Mouse (Mus musculus) limb, embryonic 14.5 days (tissue): Measurements from ENCODE around the gene Cabp7. TPM values are rescaled to one million over a fixed set of nuclear protein-coding genes. Genes with fewer than 3 reads are reported as not detected.

Source experiments
- ATAC-seq: fragments of 200-750 bp; cut with Nextera tagmentation; 2 replicates; pipeline ENCODE4 v1.8.0; 2017; ENCODE audit warnings: low read depth, moderate number of reproducible peaks, moderate TSS enrichment; ENCODE audit not compliant: low FRiP score
- DNase-seq: peaks from one replicate; pipeline ENCODE4 v3.0.0-alpha.2; 2015; ENCODE audit warnings: low spot score
- H3K27ac ChIP-seq: fragments of 300-500 bp; sonication (generic); replicated peaks from 2 replicates; pipeline ENCODE4 v1.5.1; 2014; ENCODE audit warnings: low read depth, mild to moderate bottlenecking, low read length, moderate library complexity, mixed read lengths
- H3K27me3 ChIP-seq: fragments of 300-500 bp; sonication (generic); 2 replicates; pipeline ENCODE4 v1.6.1; 2014; ENCODE audit warnings: low read length, mixed read lengths; ENCODE audit not compliant: control insufficient read depth, insufficient read depth
- H3K36me3 ChIP-seq: fragments of 300-500 bp; sonication (generic); 2 replicates; pipeline ENCODE4 v1.6.1; 2014; ENCODE audit warnings: mild to moderate bottlenecking, low read length, moderate library complexity, mixed read lengths; ENCODE audit not compliant: control insufficient read depth, insufficient read depth
- H3K4me1 ChIP-seq: fragments of 300-500 bp; sonication (generic); 2 replicates; pipeline ENCODE4 v1.6.1; 2014; ENCODE audit warnings: antibody characterized with exemption, low read length, mixed read lengths; ENCODE audit not compliant: control insufficient read depth, insufficient read depth
- H3K4me2 ChIP-seq: fragments of 300-500 bp; sonication (generic); replicated peaks from 2 replicates; pipeline ENCODE4 v1.6.1; 2014; ENCODE audit warnings: low read depth, mild to moderate bottlenecking, low read length, moderate library complexity; ENCODE audit not compliant: severe bottlenecking
- H3K4me3 ChIP-seq: fragments of 300-500 bp; sonication (generic); replicated peaks from 2 replicates; pipeline ENCODE4 v1.5.1; 2014; ENCODE audit warnings: low read length
- H3K9ac ChIP-seq: fragments of 300-500 bp; sonication (generic); 2 replicates; pipeline ENCODE4 v1.6.1; 2014; ENCODE audit warnings: mild to moderate bottlenecking, low read depth, low read length, moderate library complexity; ENCODE audit not compliant: severe bottlenecking
- H3K9me3 ChIP-seq: fragments of 300-500 bp; sonication (generic); 2 replicates; pipeline ENCODE4 v1.6.1; 2016; ENCODE audit warnings: low read length; ENCODE audit not compliant: control insufficient read depth
- POLR2A ChIP-seq: fragments of 200-500 bp; IDR thresholded peaks from 2 replicates; pipeline ENCODE4 v1.8.0; 2012; ENCODE audit warnings: inconsistent platforms, mild to moderate bottlenecking, moderate library complexity, borderline replicate concordance; ENCODE audit not compliant: insufficient read depth, insufficient read length; ENCODE audit errors: extremely low read depth
- WGBS: fragments of 180-500 bp; shearing (Covaris S2); extraction: QIAGEN DNeasy Blood & Tissue Kit; methylation state at CpG from one replicate; pipeline ENCODE4 v1.1.7; 2014; 5-methylcytosine and 5-hydroxymethylcytosine counted together
- polyA plus RNA-seq, 2 experiments: library from polyadenylated mRNA; depleted of rRNA in 1 of 2; stranded (reverse) in 1 of 2; unstranded in 1 of 2; fragments of >200 nt; fragmentation: Nextera tagmentation in 1 of 2; extraction: Ambion mirVana in 1 of 2; gene quantifications; 2 replicates each; pipeline versions ENCODE4 v1.2.1 to v1.2.3; 2012 to 2014

Cabp7 gene
- polyA plus RNA-seq, 2 experiments = 0.14 to 0.17 TPM

GRCm38 (mm10) chr11:4688632-4689380 is 57.8 kb downstream of the Cabp7 start:
- H3K27ac ChIP-seq = no peak overlapping the region
- H3K4me1 ChIP-seq = no peaks in the 10 kb centered on the region
- DNase-seq (no peak), ATAC-seq (no peak)
- no peak overlapping the region for H3K9ac ChIP-seq
- H3K4me2 ChIP-seq = no peak overlapping the region
- H3K36me3 ChIP-seq = peaks cover 7% of the 10 kb centered on the region; the same call in 1 of the 2 replicates
- H3K4me3 ChIP-seq = no peak overlapping the region
- TF ChIP-seq POLR2A = no peak
- no peaks in the 10 kb centered on the region for H3K9me3 ChIP-seq
- WGBS = 56% methylated on average over 11 of the region's 11 CpGs
- no peaks in the 10 kb centered on the region for H3K27me3 ChIP-seq

GRCm38 (mm10) chr11:4687874-4688273 is 58.7 kb downstream of the Cabp7 start:
- WGBS = 15% methylated on average over 3 of the region's 3 CpGs

GRCm38 (mm10) chr11:4687027-4687426 is 59.6 kb downstream of the Cabp7 start:
- no peaks in the 10 kb centered on the region for H3K9me3 ChIP-seq
- ATAC-seq = no peak
- H3K36me3 ChIP-seq = peaks cover 22% of the 10 kb centered on the region
- 64% methylated on average over 3 of the region's 3 CpGs for WGBS
- no peak for DNase-seq
- no peaks in the 10 kb centered on the region for H3K4me1 ChIP-seq
- H3K4me3 ChIP-seq = no peak overlapping the region
- TF ChIP-seq POLR2A = no peak
- no peak overlapping the region for H3K9ac ChIP-seq
- no peaks in the 10 kb centered on the region for H3K27me3 ChIP-seq
- H3K4me2 ChIP-seq = no peak overlapping the region
- no peak overlapping the region for H3K27ac ChIP-seq

More at GRCm38 (mm10) chr11:4687874-4688273, 58.7 kb downstream of the Cabp7 start:
- no peak overlapping the region for H3K4me2 ChIP-seq
- DNase-seq = no peak
- H3K9me3 ChIP-seq = no peaks in the 10 kb centered on the region
- no peak overlapping the region for H3K4me3 ChIP-seq
- H3K27ac ChIP-seq = no peak overlapping the region
- H3K9ac ChIP-seq = no peak overlapping the region
- no peaks in the 10 kb centered on the region for H3K4me1 ChIP-seq
- ATAC-seq = no peak
- H3K36me3 ChIP-seq = peaks cover 13% of the 10 kb centered on the region
- no peak for TF ChIP-seq POLR2A
- H3K27me3 ChIP-seq = no peaks in the 10 kb centered on the region

Other genes with a start within 250 kb of the Cabp7 start
- 33.9 and 38.0 TPM in 2 replicates for gene Mtmr3, start 151.9 kb downstream of the Cabp7 start, polyA plus RNA-seq (2012; rRNA removed)
- gene Mtmr3, start 151.9 kb downstream of the Cabp7 start, polyA plus RNA-seq (2014; fragmentation: Nextera tagmentation; extraction: Ambion mirVana) = 29.4 and 33.6 TPM in 2 replicates
- not detected in 2 replicates for gene Gm11032, start 126.7 kb downstream of the Cabp7 start, polyA plus RNA-seq (2012; rRNA removed)
- not detected in 2 replicates for gene Gm11032, start 126.7 kb downstream of the Cabp7 start, polyA plus RNA-seq (2014; fragmentation: Nextera tagmentation; extraction: Ambion mirVana)
- gene Ascc2, start 109.0 kb downstream of the Cabp7 start, polyA plus RNA-seq (2012; rRNA removed) = 30.8 and 33.3 TPM in 2 replicates
- 32.6 and 33.1 TPM in 2 replicates for gene Ascc2, start 109.0 kb downstream of the Cabp7 start, polyA plus RNA-seq (2014; fragmentation: Nextera tagmentation; extraction: Ambion mirVana)
- 607 and 868 TPM in 2 replicates for gene Uqcr10, start 42.4 kb downstream of the Cabp7 start, polyA plus RNA-seq (2012; rRNA removed)
- gene Uqcr10, start 42.4 kb downstream of the Cabp7 start, polyA plus RNA-seq (2014; fragmentation: Nextera tagmentation; extraction: Ambion mirVana) = 681 and 756 TPM in 2 replicates
- 42.1 TPM in 2 replicates for gene Zmat5, start 42.1 kb downstream of the Cabp7 start, polyA plus RNA-seq (2012; rRNA removed)
- 56.4 and 61.3 TPM in 2 replicates for gene Zmat5, start 42.1 kb downstream of the Cabp7 start, polyA plus RNA-seq (2014; fragmentation: Nextera tagmentation; extraction: Ambion mirVana)
- gene Nf2, start 102.8 kb upstream of the Cabp7 start, polyA plus RNA-seq (2012; rRNA removed) = 64.9 and 71.5 TPM in 2 replicates
- gene Nf2, start 102.8 kb upstream of the Cabp7 start, polyA plus RNA-seq (2014; fragmentation: Nextera tagmentation; extraction: Ambion mirVana) = 37.7 and 44.8 TPM in 2 replicates
- gene Nipsnap1, start 127.2 kb upstream of the Cabp7 start, polyA plus RNA-seq (2012; rRNA removed) = 34.7 and 38.0 TPM in 2 replicates
- 42.9 and 53.8 TPM in 2 replicates for gene Nipsnap1, start 127.2 kb upstream of the Cabp7 start, polyA plus RNA-seq (2014; fragmentation: Nextera tagmentation; extraction: Ambion mirVana)
- 32.0 and 39.0 TPM in 2 replicates for gene Thoc5, start 148.5 kb upstream of the Cabp7 start, polyA plus RNA-seq (2012; rRNA removed)
- 34.0 and 36.5 TPM in 2 replicates for gene Thoc5, start 148.5 kb upstream of the Cabp7 start, polyA plus RNA-seq (2014; fragmentation: Nextera tagmentation; extraction: Ambion mirVana)
- gene Nefh, start 201.3 kb upstream of the Cabp7 start, polyA plus RNA-seq (2012; rRNA removed) = 0.14 and 0.23 TPM in 2 replicates
- gene Nefh, start 201.3 kb upstream of the Cabp7 start, polyA plus RNA-seq (2014; fragmentation: Nextera tagmentation; extraction: Ambion mirVana) = 0.28 and 0.32 TPM in 2 replicates
- gene Ap1b1, start 240.0 kb upstream of the Cabp7 start, polyA plus RNA-seq (2012; rRNA removed) = 52.0 and 59.8 TPM in 2 replicates
- 49.0 and 51.3 TPM in 2 replicates for gene Ap1b1, start 240.0 kb upstream of the Cabp7 start, polyA plus RNA-seq (2014; fragmentation: Nextera tagmentation; extraction: Ambion mirVana)